Mouse (Mus musculus): ENCODE data around the gene Hypk. TPM values are rescaled to one million over a fixed set of nuclear protein-coding genes. Genes with fewer than 3 reads are reported as not detected.
"Not testable (repeated sequence)": the region's sequence is repeated elsewhere in the genome, so short reads cannot be mapped to it uniquely, and the experiment has no call there.

The Hypk gene
- total RNA-seq, 1 experiment from 2014 or later: 42.9 TPM

DNA sequence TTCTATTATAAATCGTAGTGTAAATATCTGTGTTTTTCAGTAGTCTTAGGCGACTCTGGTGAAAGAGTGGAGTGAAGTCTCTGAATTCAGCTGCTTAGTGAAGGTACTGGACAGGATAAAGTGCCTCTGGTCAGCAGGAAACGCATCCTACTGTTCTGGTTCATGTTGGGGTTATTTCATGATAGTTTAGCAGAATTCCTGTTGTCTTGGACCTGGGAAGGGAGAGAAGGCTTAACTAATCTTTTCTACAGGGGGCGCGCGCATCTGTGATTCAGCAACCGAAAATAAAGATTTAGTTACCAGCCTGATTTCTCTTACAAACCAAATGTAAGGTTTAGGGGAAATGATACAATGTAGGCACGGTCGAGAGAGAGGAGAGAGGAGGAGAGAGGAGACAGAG, 5.0 kb upstream of the Hypk start:
- peak; percentile 36 for DNase-seq

DNA sequence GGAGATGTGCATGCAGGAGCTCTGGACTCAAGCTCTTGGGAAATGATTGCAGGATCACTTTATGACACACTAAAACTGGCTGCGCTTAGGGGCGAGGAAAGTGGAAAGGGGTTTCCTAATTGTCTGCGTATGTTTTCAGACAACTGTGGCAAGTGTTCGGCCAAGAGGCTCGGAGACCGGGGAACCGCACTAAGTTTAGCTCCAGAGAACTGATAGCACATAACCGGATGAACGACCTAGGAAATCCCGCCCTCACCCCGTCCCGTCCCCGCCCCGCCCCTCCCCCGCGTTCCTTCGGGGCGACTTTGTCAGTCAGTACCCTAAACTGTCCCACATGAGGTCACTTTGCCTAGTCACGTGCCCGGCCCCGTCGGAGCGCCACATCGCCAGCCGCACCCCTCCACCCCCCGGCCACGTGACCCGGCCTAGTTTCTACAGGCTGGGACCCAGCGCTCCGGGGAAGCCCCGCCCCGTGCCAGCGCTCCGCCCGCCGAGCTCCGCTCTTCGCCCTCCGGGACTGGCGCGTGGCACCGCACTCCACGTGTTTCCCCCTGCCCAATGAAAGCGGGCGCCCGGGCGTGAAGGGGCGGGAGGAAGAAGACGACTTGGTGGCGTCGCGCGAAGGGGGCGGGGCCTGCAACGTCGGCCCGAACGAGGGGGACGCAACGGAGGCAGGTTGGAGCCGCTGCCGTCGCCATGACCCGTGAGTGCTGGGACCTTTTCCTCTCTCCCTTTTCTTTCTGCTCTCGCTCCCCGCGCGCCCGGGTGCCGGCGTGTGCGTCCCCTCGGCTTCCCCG, 4.2 kb upstream of the Hypk start, which contains the start of gene Serf2:
TSS of gene Serf2 (plus strand) at position 457 of the 797 bp plus-strand sequence.
- peak; percentile 100 for DNase-seq

DNA sequence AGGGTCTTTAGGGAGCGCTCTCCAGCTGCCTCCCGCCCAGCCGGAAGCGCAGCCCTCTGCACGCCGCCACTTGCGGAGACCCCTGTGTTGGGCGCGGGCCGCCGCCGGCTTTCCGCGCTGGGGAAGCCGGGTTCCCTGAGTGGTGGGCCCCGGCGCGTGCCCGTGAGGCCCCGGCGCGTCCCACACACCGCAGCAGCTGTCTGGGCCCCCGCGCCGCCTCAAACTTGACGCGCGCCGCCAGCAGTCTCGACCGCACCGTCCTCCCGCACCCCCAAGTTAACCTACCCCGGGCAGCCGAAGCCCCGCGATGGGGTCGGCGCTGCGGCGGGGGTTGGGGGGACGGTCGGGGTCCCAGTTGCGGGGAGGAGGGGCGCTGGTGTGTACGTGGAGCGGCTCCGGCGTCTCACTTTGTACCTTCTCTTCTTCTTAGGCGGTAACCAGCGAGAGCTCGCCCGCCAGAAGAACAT, 3.5 kb upstream of the Hypk start:
- peak; percentile 39 for DNase-seq

DNA sequence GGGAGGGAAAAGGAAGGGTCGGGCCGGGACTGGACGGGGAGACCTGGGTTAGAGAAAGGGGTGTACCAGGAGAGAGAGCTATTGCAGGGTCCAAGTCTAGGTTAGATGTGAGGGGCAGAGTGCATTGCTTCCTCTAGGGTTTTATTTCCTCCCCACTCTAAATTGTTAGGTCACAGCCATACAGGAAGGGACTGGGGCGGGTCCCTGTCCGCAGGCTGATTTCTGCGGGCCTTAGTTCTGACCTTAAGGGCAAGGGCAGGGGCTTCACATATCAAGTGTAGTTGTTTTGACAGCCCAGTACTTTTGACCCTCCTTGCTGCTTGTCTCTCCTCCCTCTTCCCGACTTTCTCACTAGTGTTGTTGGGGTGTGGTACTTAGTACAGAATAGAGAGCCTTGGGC, 3.0 kb upstream of the Hypk start:
- DNase-seq: no peak

DNA sequence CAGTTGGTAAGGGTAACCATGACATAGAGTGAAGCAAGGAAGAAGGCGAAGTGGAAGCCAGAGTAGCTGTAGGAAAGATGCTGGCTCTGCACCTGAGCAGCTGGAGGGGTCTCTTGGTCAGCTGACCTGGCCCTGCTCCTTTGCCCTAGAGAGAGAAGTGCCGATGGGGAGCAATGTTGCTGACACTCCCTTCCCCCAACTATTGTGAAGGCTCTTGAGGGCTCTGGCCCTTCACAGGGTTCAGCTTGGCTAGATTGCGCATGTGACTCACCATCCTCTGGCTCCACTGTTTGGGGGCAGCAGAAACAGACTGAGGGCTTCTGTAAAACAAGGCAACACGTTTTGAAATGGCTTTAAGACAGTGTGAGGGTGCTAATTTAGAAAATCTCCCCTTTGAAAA, 729 bp upstream of the Hypk start:
- DNase-seq: no peak

DNA sequence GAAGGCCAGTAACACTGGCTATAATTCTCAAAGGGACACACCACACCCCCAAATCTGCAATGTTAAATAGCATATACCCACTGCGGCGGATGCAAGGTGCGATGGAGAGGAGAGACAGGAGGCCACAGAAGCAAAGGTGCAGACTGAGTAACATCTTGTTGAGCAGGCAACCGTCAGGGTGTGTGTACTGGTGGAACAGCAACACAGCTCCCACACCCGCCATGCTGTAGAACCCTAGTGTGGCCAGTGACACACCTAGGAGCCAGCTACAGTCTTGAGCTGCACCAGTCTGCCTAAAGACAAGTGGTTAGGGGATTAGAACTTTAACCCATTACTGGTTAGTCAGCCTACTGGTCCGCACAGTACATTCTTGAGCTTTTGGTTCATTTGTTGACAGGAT, 827 bp downstream of the Hypk start:
- DNase-seq: no peak

DNA sequence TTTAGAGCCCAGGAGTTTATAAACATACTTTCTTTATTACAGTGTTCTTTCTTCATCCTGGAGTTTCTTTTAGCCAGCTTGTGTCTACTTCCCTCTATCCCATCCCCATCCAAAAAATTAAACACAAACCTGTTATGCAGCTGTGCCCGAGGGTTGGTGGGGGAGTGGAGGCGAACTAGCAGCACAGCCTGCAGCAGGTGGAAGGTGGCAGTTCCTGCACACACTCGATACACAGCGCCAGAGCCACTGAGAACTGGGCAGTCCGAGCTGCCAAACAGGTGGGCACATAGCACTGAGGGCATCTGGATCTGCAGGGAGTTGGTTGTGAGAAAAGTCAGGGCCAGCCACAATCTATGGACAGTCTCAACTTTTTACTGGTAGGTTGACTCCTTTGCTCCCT, 2.4 kb downstream of the Hypk start:
- DNase-seq: no peak

DNA sequence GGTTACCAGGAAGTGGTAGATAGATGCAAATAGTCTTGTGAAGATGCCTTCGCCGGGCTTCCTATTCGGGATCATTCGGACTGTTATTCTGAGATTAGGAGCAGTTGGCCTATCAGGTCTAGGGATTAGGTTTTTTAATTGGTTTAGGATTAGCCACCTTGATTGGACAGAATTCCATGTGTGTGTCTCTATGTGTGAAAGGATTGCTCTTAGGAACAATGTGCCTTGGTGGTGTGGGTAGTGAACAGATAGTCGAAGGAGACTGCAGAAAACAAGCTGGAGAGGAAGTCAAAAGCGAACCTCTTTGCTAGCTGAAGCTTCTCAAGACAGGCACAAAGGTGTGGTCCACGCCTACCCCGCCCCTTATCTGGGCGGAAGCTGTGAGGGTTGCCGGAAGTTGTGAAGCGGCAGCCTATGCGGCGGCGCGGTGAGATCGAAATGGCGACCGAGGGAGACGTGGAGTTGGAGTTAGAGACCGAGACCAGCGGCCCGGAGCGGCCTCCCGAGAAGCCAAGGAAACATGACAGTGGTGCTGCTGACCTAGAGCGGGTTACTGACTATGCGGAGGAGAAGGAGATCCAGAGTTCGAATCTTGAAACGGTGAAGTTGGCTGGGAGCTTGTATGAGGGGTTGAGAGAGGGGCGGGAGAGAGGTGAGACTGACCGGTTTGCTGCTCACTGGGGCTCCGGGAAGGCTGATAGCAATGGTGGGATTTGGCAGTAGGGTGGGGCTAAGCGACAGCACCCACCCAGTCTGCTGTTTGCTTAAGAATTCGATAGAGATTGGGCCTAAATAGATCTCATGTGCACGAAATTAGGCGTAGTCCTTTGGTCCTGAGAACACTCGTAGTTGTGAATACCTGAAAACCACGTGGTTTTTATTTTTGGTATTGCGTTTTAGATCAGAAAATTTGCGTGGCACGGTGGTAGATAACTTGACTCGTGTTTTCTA, 3.9 kb downstream of the Hypk start, which contains the start of gene Serinc4:
TSS of gene Serinc4 (minus strand) at position 90 of the 951 bp plus-strand sequence.
- peak; percentile 85 for DNase-seq

DNA sequence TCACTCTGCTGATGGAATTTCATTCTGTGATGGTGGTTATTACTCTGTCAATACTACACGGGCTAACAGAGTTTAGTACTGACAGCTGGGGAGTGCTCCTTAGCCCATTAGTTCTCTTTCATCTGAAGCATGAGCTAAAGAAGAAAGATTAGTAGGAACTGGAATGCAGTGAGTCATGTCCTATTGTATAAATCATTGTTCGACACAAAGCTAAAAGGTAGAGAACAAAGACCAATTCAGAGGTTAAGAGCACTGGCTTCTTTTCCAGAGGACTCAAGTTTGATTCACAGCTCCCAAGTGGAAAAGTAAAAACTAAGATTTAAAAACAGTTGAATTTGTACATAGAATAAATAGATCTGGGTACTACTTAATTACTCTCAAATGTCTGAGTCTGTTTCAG, 7.0 kb downstream of the Hypk start:
- no peak for DNase-seq

DNA sequence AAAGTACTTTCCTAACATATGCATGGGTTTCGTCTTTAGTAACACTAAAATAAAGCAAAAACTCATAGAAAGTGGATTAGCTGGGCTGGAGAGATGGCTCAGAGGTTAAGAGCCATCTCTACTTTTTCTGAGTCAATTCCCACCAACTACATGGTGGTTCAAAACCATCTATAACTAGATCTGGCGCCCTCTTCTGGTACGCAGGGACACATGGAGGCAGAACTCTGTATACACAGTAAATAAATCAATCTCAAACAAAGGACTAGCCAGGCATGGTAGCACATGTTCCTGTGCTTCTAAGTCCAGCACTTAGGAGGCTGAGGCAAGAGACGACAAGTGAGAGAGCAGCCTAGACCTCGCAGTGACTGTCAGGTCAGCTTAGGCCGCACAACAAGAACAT, 15.9 kb downstream of the Hypk start:
- DNase-seq: not testable (repeated sequence)

DNA sequence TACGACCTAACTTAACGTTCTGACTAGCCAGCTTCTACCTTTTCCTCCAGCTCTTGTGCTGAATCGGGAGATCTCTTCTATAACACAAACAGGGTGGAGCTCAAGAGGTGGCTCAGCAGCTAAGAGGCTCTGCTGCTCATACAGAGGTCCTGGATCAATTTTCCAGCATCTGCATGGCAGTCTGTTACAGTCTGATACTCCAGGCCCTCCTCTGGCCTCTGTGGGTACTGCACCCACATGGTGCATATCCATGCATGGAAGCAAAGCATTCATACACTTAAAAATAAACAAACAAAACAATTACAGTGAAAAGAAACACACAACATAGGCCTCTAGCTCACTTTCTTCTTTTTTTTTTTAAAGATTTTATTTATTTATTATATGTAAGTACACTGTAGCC, 19.7 kb downstream of the Hypk start:
- DNase-seq: not testable (repeated sequence)

DNA sequence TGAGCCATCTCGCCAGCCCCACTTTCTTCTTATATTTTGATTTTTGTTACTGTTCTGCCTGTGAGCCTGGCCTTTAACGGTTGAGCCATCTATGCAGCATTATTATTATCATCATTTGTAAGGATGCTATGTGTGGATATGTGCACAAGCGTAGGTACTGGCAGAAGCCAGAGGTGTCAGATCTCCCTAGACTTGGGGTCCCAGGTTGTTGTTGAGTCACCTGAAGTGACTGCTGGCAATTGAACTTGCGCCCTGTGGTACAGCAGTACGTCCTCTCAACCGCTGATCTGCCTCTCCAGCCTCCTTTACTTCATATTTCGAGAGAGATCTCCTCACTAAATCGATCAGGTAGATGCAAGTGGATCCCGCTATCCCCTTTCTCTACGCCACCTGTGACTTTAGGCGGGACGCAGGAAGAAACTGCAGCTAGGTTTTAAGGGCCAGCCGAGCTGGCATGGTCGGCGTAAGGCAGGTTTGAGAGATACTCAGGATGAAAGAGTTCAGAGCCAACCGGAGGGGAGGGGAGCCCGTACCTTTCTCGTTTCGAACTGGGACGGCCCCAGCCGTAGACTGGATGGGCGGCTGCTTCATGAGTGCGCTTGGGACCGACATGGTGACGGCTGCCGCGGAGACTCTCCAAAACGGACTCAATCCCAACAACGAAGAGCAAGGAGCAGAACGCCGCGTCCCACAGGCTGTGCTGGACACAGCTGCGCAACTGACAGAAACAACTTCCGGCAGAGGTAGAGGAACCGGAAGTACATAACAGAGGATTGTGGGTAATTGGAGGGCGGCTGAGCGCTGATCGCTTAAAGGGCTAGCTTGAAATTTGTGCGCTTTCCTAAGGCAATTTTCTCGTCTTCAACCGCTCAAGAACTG, 20.4 kb downstream of the Hypk start, which contains the start of gene Mfap1b:
TSS of gene Mfap1b (minus strand) at position 767 of the 879 bp plus-strand sequence.
- peak; percentile 69 for DNase-seq

DNA sequence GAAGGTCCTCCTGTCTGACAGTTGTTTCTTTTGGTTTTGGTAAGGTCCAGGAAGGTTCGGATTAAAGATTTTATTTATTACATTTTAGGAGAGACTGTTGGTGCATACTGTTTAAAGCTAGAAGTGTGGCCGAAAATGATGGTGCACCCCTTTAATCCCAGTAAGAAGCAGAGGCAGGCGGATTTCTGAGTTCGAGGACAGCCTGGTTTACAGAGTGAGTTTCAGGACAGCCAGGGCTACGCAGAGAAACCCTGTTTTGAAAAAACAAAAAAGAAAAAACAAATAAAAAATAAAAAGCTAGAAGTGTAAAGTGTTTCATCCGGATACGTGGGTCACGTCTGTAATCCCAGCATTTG, 21.1 kb downstream of the Hypk start:
- DNase-seq: no peak

DNA sequence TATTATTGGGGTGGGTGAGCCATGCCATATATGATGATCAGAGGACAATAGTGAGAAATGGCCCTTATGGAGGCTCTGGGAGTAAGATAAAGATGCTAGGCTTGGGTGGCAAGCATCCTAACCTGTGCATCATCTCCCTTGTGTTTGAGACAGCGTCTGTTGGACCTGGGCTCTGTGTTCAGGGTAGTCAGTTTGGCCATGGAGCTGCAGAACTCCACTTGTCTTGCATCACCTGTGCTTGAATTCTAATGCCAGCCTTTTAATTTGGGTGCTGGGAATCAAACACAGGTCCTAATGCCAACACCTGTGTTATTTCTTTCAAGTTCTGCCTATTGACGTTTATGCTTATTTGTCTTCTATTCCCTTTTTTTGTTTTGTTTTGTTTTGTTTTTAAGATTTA, 22.2 kb downstream of the Hypk start:
- not testable (repeated sequence) for DNase-seq

DNA sequence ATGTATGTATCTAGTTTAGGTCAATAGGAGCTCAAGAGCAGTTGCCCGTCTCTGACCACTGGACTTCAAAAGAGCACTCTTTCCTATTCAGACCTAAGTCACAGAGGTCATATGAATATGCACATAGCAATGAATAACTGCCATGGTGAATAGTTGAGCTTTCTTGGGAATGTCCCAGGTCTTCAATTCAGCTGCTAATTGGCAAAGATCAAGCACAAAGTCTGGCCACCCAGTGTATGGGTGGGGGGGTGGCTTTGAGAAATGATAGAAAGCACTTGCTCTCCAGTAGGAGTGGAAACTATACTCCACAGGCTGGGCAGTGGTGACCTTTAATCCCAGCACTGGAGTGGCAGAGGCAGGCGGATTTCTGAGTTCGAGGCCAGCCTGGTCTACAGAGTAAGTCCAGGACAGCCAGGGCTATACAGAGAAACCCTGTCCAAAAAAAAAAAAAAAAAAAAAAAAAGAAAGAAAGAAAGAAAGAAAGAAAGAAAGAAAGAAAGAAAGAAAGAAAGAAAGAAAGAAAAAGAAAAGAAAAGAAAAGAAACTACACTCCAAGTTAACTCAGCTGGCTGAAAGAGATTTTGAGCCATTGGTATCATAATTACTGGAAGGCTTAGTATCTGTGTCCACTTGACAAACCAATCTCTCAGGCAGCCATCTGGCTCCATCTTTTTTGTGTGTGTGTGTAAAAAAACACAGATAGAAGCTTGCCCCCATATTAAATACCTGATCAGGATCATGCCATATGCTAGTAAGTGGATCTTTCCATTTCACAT, 24.6 kb downstream of the Hypk start:
- DNase-seq: no peak

DNA sequence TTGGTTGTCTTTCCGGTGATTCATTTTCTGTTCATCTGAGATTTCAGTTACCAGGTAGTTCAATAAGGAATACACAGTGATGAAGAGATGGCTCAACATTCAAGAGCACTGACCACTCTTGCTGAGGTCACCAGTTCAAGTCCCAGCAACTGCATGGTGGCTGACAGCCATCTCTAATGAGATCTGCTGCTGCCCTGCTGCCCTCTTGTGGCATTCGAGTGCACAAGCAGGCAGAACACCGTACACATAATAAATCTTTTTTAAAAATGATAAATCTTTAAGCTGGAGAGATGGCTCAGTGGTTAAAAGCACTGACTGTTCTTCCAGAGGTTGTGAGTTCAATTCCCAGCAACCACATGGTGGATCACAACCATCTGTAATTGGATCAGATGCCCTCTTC, 27.4 kb downstream of the Hypk start:
- DNase-seq: peak; percentile 18

DNA sequence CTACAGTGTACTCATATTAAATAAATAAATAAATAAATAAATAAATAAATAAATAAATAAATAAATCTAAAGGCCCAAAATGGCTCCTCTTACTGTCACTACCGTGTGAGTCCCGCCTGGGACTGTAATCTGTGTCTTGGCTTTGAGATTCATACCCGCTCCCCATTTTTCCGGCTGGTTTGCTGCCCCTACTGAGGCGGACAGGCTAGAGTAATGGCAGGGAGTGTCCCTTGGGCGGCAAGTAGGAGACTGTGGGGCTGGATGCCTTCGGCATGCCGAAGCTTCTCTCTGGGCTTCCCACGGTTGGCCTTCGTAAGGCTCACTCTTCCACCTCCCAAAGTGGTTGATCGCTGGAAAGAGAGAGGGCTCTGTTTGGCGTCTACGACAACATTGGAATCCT, 27.8 kb downstream of the Hypk start:
- not testable (repeated sequence) for DNase-seq

DNA sequence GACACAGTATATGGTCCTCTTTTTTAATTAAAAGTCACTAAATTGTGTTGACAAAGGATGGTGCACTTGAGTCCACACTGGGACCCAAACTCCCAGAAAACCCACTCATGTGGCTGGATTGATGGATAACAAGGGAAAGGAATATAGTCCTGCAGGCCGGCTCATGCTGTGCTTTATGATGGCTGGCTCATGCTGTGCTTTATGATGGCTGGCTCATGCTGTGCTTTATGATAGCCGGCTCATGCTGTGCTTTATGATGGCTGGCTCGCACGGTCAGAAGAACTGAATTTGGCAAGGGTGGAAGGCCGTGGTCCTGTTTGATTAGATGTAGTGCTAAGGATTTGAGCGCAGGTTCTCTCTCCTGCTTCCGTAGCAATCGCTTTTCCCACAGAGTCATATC, 30.5 kb downstream of the Hypk start:
- no peak for DNase-seq

DNA sequence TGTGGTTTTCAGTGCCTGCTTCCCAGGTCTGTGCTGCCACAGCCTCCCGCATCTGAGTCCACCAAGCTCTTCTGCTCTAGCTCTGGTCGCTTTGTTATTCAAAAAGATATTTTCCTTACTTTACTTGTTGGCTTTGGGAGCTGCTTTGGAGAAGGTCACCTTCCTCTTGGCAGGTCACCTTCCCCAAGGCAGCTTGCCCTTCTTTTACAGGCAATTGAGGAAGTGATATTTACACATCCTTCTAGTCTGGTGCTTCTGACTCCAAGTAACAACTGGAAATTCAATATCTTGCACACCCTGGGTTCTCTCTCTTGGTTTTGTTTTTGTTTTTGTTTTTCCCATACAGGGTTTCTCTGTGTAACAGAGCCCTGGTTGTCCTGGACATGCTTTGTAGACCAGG, 31.3 kb downstream of the Hypk start:
- not testable (repeated sequence) for DNase-seq

DNA sequence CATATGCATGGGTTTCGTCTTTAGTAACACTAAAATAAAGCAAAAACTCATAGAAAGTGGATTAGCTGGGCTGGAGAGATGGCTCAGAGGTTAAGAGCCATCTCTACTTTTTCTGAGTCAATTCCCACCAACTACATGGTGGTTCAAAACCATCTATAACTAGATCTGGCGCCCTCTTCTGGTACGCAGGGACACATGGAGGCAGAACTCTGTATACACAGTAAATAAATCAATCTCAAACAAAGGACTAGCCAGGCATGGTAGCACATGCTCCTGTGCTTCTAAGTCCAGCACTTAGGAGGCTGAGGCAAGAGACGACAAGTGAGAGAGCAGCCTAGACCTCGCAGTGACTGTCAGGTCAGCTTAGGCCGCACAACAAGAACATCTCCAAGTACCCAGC, 48.5 kb downstream of the Hypk start:
- DNase-seq: not testable (repeated sequence)
